Mouse (Mus musculus) forelimb bud, embryonic 11.5 days (tissue): ENCODE measurements around the gene Psmd14.

ENCODE experiments used
- DNase-seq: peaks from one replicate; pipeline ENCODE4 v3.0.0-alpha.2; 2012; ENCODE audit warnings: low read depth, low spot score

Gene Psmd14

GRCm38 (mm10) chr2:61711108-61712040 lies at the start of gene Psmd14:
Gene Psmd14, plus strand, starts transcription at chr2:61711694.
- DNase-seq = peak; percentile 83

GRCm38 (mm10) chr2:61662833-61663232 lies 48.7 kb upstream of the Psmd14 start:
- no peak for DNase-seq

GRCm38 (mm10) chr2:61663573-61664241 lies 47.8 kb upstream of the Psmd14 start:
- no peak for DNase-seq

- no peak for DNase-seq
These were observed 44.1 kb upstream of the Psmd14 start for GRCm38 (mm10) chr2:61667420-61667819.

- peak; percentile 48 for DNase-seq
These were observed 43.2 kb upstream of the Psmd14 start for GRCm38 (mm10) chr2:61668260-61668659.

- no peak for DNase-seq
These were observed 36.9 kb upstream of the Psmd14 start for GRCm38 (mm10) chr2:61674555-61674954.

GRCm38 (mm10) chr2:61681572-61681971 lies 29.9 kb upstream of the Psmd14 start:
- DNase-seq = no peak

- no peak for DNase-seq
These were observed 25.0 kb upstream of the Psmd14 start for GRCm38 (mm10) chr2:61686533-61686932.

- no peak for DNase-seq
These were observed 22.4 kb upstream of the Psmd14 start for GRCm38 (mm10) chr2:61689086-61689485.

GRCm38 (mm10) chr2:61709570-61709969 lies 1.9 kb upstream of the Psmd14 start:
- DNase-seq = no peak

- no peak for DNase-seq
These were observed 1.0 kb downstream of the Psmd14 start for GRCm38 (mm10) chr2:61712526-61712925.

GRCm38 (mm10) chr2:61722401-61722982 lies 11.0 kb downstream of the Psmd14 start:
- no peak for DNase-seq

- DNase-seq = no peak
These were observed 21.4 kb downstream of the Psmd14 start for GRCm38 (mm10) chr2:61732802-61733486.

- no peak for DNase-seq
These were observed 22.7 kb downstream of the Psmd14 start for GRCm38 (mm10) chr2:61734175-61734574.

- DNase-seq = no peak
These were observed 34.6 kb downstream of the Psmd14 start for GRCm38 (mm10) chr2:61746051-61746450.

- no peak for DNase-seq
These were observed 35.1 kb downstream of the Psmd14 start for GRCm38 (mm10) chr2:61746580-61746979.

GRCm38 (mm10) chr2:61747411-61747810 lies 35.9 kb downstream of the Psmd14 start:
- DNase-seq = no peak

- DNase-seq = no peak
These were observed 39.2 kb downstream of the Psmd14 start for GRCm38 (mm10) chr2:61750702-61751101.

- peak; percentile 27 for DNase-seq
These were observed 39.8 kb downstream of the Psmd14 start for GRCm38 (mm10) chr2:61751286-61751685.

- no peak for DNase-seq
These were observed 40.9 kb downstream of the Psmd14 start for GRCm38 (mm10) chr2:61752362-61752761.

GRCm38 (mm10) chr2:61754989-61755388 lies 43.5 kb downstream of the Psmd14 start:
- DNase-seq = no peak
